Mouse (Mus musculus) limb, embryonic 12.5 days (tissue): ENCODE data around the gene Kiss1. TPM values are rescaled to one million over a fixed set of nuclear protein-coding genes. Genes with fewer than 3 reads are reported as not detected.
A peak's percentile ranks its signal among the peaks of the same experiment; 100 is the strongest.
"Not testable (repeated sequence)": the region's sequence is repeated elsewhere in the genome, so short reads cannot be mapped to it uniquely, and the experiment has no call there.

Experiments used
- ATAC-seq: fragments of 200-750 bp; cut with Nextera tagmentation; 2 replicates; pipeline ENCODE4 v1.8.0; 2017; ENCODE audit warnings: low read depth, moderate TSS enrichment; ENCODE audit not compliant: insufficient number of reproducible peaks, insufficient read depth, low FRiP score, low TSS enrichment
- H3K27ac ChIP-seq: fragments of 300-500 bp; sonication (generic); 2 replicates; pipeline ENCODE4 v1.5.1; 2016; ENCODE audit warnings: mild to moderate bottlenecking, moderate library complexity
- H3K27me3 ChIP-seq: fragments of 300-500 bp; sonication (generic); 2 replicates; pipeline ENCODE4 v1.6.1; 2016; ENCODE audit warnings: mild to moderate bottlenecking, moderate library complexity
- H3K36me3 ChIP-seq: fragments of 300-500 bp; sonication (generic); 2 replicates; pipeline ENCODE4 v1.6.1; 2016; ENCODE audit warnings: mild to moderate bottlenecking, moderate library complexity
- H3K4me1 ChIP-seq: fragments of 300-500 bp; sonication (generic); replicated peaks from 2 replicates; pipeline ENCODE4 v1.6.1; 2016
- H3K4me2 ChIP-seq: fragments of 300-500 bp; sonication (generic); 2 replicates; pipeline ENCODE4 v1.6.1; 2016; ENCODE audit warnings: mild to moderate bottlenecking, moderate library complexity
- H3K4me3 ChIP-seq: fragments of 300-500 bp; sonication (generic); replicated peaks from 2 replicates; pipeline ENCODE4 v1.5.1; 2016; ENCODE audit warnings: mild to moderate bottlenecking
- H3K9ac ChIP-seq: fragments of 300-500 bp; sonication (generic); replicated peaks from 2 replicates; pipeline ENCODE4 v1.6.1; 2016; ENCODE audit warnings: mild to moderate bottlenecking, moderate library complexity
- H3K9me3 ChIP-seq: fragments of 300-500 bp; sonication (generic); 2 replicates; pipeline ENCODE4 v1.6.1; 2016; ENCODE audit warnings: mild to moderate bottlenecking, moderate library complexity
- WGBS: fragments of 180-500 bp; shearing (Covaris S2); methylation state at CpG from one replicate; pipeline ENCODE4 v1.1.7; 2016; 5-methylcytosine and 5-hydroxymethylcytosine counted together
- polyA plus RNA-seq: library from polyadenylated mRNA; unstranded; fragments of >200 nt; fragmentation: Nextera tagmentation; extraction: Ambion mirVana; gene quantifications from 2 replicates; pipeline ENCODE4 v1.2.1, GENCODE M21; 2016

The Kiss1 gene
- polyA plus RNA-seq, 1 experiment from 2014 or later, result not detected

DNA sequence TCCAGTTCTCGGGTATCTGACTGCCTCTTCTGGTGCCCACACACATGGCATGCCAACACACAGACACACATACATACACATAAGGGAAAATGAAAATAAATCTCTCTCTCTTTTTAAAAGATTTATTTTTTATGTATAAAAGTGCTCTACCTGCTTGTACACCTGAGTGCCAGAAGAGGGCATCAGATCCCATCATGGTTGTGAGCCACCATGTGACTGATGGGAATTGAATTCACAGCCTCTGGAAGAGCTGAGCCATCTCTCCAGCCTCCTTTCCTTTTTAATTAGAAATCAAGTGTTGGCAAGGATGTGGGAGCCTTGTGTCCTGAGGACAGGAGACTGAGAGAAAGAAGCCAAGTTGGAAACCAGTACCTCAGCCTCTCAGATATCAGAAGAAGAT is 4.5 kb upstream of the Kiss1 start:
- no peaks in the 10 kb centered on the region for H3K4me1 ChIP-seq
- 70% methylated on average over 1 of the region's 1 CpGs for WGBS
- peaks cover 5% of the 10 kb centered on the region; the same call in 1 of the 2 replicates for H3K27me3 ChIP-seq
- no peak overlapping the region for H3K4me3 ChIP-seq
- no peak overlapping the region for H3K9ac ChIP-seq
- no peak for ATAC-seq
- no peaks in the 10 kb centered on the region for H3K36me3 ChIP-seq
- no peak overlapping the region for H3K27ac ChIP-seq
- H3K9me3 ChIP-seq, result no peaks in the 10 kb centered on the region
- H3K4me2 ChIP-seq, result no peak overlapping the region

DNA sequence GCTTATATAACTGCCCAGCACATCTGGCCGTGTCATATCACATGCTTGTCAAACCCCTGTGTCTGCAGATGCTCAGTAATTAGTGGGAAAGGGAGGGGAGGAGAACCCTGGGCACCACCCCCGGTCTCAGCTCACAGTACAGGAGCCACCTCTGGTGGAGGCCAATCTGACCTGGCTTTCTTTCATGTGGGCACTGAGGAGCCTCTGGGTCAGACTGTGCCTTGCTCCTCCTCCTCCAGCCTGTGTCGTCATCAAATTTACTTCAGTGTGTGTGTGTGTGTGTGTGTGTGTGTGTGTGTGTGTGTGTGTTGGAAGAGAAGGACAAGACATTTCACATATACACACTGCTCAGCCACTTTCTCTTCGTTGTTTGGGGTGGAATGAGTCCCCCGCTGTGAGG is 1.7 kb downstream of the Kiss1 start:
- 28% methylated on average over 5 of the region's 5 CpGs for WGBS

DNA sequence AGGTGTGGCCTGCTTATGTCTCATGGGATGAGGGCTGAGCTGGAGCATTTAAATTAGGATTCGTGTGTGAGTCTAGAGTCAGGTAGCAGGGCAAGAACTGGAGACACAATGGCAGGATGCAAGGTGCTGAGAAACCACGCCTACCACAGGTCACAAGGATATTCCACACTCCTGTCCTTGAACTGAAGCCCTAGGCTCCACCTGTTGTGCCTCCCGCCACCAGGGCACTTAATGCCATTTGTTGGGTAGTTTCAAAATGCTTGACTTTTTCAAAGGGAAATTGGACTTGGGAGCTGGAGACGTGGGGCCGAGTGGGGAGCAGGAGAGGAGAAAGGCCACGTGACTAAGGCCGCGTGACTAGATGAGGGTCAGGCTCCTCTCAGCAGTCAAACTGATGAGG is 4.3 kb downstream of the Kiss1 start:
- no peaks in the 10 kb centered on the region for H3K36me3 ChIP-seq
- no peak for ATAC-seq
- 77% methylated on average over 8 of the region's 8 CpGs for WGBS
- no peak overlapping the region for H3K4me2 ChIP-seq
- peaks cover 15% of the 10 kb centered on the region for H3K4me1 ChIP-seq
- H3K9me3 ChIP-seq, result no peaks in the 10 kb centered on the region
- no peak overlapping the region for H3K9ac ChIP-seq
- no peak overlapping the region for H3K27ac ChIP-seq
- no peak overlapping the region for H3K4me3 ChIP-seq
- H3K27me3 ChIP-seq, result peaks cover 39% of the 10 kb centered on the region

More for the DNA sequence above, 1.7 kb downstream of the Kiss1 start:
- H3K9ac ChIP-seq, result no peak overlapping the region
- no peak overlapping the region for H3K4me2 ChIP-seq
- H3K4me3 ChIP-seq, result no peak overlapping the region
- H3K27ac ChIP-seq, result no peak overlapping the region
- H3K9me3 ChIP-seq, result no peaks in the 10 kb centered on the region
- no peaks in the 10 kb centered on the region for H3K36me3 ChIP-seq
- no peak for ATAC-seq
- H3K4me1 ChIP-seq, result 0 out of 2 replicates have a peak, but pooled peaks cover 7% of the 10 kb centered on the region
- peaks cover 15% of the 10 kb centered on the region for H3K27me3 ChIP-seq

DNA sequence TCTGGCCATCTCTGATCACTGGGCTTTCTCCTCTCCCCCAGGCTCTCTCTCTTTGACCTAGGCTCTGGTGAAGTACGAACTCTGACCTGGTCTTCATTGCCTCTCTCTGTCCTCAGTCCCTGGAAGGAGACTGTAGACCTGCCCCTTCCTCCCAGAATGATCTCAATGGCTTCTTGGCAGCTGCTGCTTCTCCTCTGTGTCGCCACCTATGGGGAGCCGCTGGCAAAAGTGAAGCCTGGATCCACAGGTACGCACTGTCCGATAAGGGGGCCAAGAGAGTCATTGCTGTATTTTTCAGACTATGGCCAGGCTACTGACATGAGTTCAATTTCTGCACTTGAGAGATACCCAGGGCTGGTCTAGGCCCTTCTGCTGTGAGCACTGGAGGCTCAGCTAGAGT is 5.4 kb downstream of the Kiss1 start:
- WGBS, result 63% methylated on average over 5 of the region's 5 CpGs

DNA sequence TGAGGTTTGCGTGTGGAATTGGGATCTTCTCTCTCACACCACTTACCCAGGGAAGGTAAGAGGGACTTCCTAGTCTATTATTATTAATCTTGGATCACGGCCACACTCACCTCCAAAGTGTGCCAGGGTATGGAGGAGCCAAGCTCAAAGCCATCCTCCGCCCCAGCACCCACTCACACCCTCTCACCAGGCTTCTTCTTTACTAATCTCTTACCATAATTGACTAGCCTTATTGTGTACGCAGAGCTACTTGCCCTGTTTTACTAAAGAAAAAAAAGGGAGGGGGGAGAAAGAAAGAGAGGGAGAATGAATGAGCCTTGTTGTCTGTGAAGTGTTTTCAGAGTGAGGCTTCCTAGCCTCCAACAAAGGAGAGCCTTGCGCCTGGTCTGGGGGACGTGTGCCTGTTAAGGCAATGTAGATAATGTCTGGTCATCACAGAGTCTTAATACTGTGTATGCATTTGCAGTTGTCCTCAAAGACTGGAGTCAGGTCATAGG is 6.7 kb downstream of the Kiss1 start:
- H3K4me3 ChIP-seq, result no peak overlapping the region
- no peak overlapping the region for H3K9ac ChIP-seq
- H3K4me1 ChIP-seq, result peaks cover 9% of the 10 kb centered on the region
- no peak for ATAC-seq
- H3K4me2 ChIP-seq, result no peak overlapping the region
- H3K9me3 ChIP-seq, result no peaks in the 10 kb centered on the region
- H3K27me3 ChIP-seq, result peaks cover 53% of the 10 kb centered on the region
- H3K36me3 ChIP-seq, result no peaks in the 10 kb centered on the region
- H3K27ac ChIP-seq, result no peak overlapping the region
- 83% methylated on average over 6 of the region's 6 CpGs for WGBS

More for the DNA sequence above, 5.4 kb downstream of the Kiss1 start:
- peaks cover 15% of the 10 kb centered on the region for H3K4me1 ChIP-seq
- no peak overlapping the region for H3K4me2 ChIP-seq
- H3K27ac ChIP-seq, result no peak overlapping the region
- H3K27me3 ChIP-seq, result peaks cover 48% of the 10 kb centered on the region
- no peak for ATAC-seq
- H3K9me3 ChIP-seq, result no peaks in the 10 kb centered on the region
- H3K36me3 ChIP-seq, result no peaks in the 10 kb centered on the region
- no peak overlapping the region for H3K9ac ChIP-seq
- H3K4me3 ChIP-seq, result no peak overlapping the region

DNA sequence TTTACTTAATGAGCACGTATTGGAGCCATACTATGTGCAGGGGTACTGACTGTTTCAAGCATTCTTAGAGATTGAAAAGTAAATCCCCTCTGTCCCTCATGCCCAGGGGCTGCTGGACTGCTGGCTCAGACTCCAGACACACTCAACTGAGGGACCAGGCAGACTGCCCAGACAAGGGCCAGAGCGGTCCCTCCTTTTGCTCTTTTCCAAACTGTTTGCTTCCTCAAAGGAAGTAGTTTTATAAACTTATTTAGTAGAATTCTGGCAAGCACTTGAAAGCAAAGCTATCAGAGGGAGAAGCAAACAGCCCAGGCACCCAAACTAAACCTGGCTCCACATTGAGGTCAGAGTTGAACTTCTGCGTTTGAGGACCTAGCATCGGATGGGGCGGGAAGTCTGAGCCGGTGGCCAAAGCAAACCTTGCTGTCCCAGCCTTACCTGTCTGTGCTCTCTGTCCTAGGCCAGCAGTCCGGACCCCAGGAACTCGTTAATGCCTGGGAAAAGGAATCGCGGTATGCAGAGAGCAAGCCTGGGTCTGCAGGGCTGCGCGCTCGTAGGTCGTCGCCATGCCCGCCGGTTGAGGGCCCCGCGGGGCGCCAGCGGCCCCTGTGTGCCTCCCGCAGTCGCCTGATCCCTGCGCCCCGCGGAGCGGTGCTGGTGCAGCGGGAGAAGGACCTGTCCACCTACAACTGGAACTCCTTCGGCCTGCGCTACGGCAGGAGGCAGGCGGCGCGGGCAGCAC is 7.4 kb downstream of the Kiss1 start:
- ATAC-seq, result no peak
- 7% methylated on average over 34 of the region's 34 CpGs for WGBS
- peaks cover 8% of the 10 kb centered on the region for H3K4me1 ChIP-seq
- peak overlapping the region; percentile 49; the same call in 1 of the 2 replicates for H3K9ac ChIP-seq
- no peaks in the 10 kb centered on the region for H3K36me3 ChIP-seq
- H3K4me2 ChIP-seq, result peak overlapping the region; percentile 71
- H3K27me3 ChIP-seq, result peaks cover 53% of the 10 kb centered on the region
- H3K27ac ChIP-seq, result no peak overlapping the region
- peak overlapping the region; percentile 38 for H3K4me3 ChIP-seq
- no peaks in the 10 kb centered on the region for H3K9me3 ChIP-seq

DNA sequence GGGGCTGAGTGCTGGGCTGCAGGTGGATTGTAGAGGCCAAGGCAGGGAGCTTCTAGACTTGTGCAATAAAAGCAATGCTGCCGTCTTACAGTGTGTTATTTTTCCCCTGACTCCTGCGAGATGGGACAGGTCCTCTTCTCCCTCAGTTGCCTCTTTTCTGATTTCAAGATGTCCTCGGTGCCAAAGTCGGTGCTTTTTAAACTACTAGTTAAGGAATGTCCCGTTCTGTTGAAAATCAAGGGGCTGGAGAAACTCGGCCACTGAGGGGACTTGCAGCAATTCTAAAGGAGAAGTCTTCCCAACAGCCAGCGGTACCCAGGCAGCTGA is 7.9 kb downstream of the Kiss1 start:
- H3K4me1 ChIP-seq, result peaks cover 8% of the 10 kb centered on the region
- 29% methylated on average over 7 of the region's 7 CpGs for WGBS
- no peak for ATAC-seq
- peaks cover 53% of the 10 kb centered on the region for H3K27me3 ChIP-seq
- H3K4me3 ChIP-seq, result peak overlapping the region; percentile 38
- H3K27ac ChIP-seq, result no peak overlapping the region
- no peaks in the 10 kb centered on the region for H3K36me3 ChIP-seq
- H3K9me3 ChIP-seq, result no peaks in the 10 kb centered on the region
- H3K4me2 ChIP-seq, result peak overlapping the region; percentile 71
- H3K9ac ChIP-seq, result peak overlapping the region; percentile 49; the same call in 1 of the 2 replicates

DNA sequence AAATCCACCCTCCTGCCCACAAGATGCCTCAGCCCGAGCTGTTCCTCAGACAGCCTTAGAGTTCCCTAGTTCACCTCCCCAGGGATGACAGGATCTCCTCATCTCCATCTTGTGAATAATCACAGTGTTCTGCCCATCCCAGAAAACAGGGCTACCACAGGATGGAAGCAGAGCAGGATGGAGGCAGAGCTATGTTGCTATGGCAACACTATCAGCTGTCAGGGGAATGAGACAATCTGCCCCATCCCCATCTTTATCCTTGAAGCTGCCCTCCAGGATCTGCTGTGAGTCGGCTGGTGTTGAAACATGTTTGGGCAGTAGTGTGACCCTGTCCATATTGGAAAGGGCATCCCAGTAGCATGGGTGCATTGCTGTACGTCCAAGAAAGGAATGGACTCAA is 9.5 kb downstream of the Kiss1 start:
- H3K36me3 ChIP-seq, result no peaks in the 10 kb centered on the region
- peaks cover 53% of the 10 kb centered on the region for H3K27me3 ChIP-seq
- no peaks in the 10 kb centered on the region for H3K9me3 ChIP-seq
- no peak for ATAC-seq
- H3K4me3 ChIP-seq, result no peak overlapping the region
- WGBS, result 69% methylated on average over 3 of the region's 3 CpGs
- H3K9ac ChIP-seq, result no peak overlapping the region
- H3K27ac ChIP-seq, result no peak overlapping the region
- peaks cover 8% of the 10 kb centered on the region for H3K4me1 ChIP-seq
- no peak overlapping the region for H3K4me2 ChIP-seq

DNA sequence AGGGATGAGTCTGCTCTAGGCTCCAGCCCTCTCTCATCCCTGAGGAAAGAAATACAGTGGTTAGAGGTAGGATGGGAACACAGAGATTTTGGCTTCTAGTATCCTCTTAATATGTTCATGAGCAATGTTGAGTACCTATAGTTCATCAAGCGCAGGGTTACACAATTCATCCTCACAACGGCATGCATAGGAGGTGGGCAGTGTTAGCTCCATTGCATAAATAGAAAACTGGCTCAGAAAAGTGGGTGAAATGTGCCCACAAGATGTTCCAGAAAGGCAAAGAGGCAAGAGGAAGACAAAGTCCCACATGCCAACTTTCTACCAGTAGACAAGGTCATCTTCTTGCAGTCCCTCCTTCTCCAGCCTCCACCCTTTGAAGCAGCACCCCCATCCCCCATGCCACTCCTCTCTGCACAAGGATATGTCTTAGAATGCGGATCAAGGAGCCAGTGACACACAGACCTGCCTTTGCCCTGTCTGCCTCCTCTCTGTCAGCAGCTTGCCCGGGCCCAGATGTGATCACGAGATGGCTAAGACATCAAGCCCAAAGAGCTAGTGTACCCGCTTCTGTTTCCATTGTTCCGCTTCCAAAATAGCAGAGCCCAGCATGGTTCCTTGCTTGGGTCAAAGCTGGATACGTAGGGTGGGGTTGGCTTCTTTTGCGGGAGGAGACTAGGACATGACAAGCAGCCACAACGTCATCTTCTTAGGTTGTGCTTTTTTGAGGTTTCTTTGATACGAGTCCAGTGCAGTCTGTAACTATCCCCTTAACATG is 11.2 kb downstream of the Kiss1 start:
- Histone ChIP-seq H3K36me3 (no peaks in the 10 kb centered on the region), H3K4me3 (no peak overlapping the region), H3K27ac (no peak overlapping the region), H3K4me2 (no peak overlapping the region), H3K4me1 (peaks cover 8% of the 10 kb centered on the region), H3K9ac (no peak overlapping the region), H3K27me3 (peaks cover 43% of the 10 kb centered on the region), H3K9me3 (no peaks in the 10 kb centered on the region)
- 90% methylated on average over 11 of the region's 11 CpGs for WGBS
- no peak for ATAC-seq

DNA sequence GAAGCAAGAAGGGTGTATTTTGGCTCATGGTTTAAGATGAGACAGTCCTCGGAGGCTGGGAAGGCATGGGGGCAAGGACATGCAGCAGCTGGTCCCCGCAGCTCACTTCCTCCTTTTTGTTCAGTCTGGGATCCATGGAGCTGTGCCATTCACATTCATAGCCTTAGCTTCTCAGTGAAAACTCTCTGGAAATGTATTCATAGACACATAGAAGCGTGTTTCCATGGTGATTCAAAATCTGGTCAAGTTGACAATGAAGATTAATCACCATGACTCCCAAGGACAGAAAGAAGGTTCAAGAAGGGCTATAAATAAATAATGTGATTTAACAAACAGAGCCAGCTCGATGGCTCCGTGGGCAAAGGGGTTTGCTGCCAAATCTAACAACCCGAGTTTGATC is 12.3 kb downstream of the Kiss1 start:
- H3K4me2 ChIP-seq, result no peak overlapping the region
- no peak overlapping the region for H3K27ac ChIP-seq
- H3K9me3 ChIP-seq, result no peaks in the 10 kb centered on the region
- WGBS, result 89% methylated on average over 6 of the region's 6 CpGs
- peaks cover 32% of the 10 kb centered on the region for H3K27me3 ChIP-seq
- H3K36me3 ChIP-seq, result no peaks in the 10 kb centered on the region
- peaks cover 8% of the 10 kb centered on the region for H3K4me1 ChIP-seq
- no peak overlapping the region for H3K9ac ChIP-seq
- no peak overlapping the region for H3K4me3 ChIP-seq
- no peak for ATAC-seq

DNA sequence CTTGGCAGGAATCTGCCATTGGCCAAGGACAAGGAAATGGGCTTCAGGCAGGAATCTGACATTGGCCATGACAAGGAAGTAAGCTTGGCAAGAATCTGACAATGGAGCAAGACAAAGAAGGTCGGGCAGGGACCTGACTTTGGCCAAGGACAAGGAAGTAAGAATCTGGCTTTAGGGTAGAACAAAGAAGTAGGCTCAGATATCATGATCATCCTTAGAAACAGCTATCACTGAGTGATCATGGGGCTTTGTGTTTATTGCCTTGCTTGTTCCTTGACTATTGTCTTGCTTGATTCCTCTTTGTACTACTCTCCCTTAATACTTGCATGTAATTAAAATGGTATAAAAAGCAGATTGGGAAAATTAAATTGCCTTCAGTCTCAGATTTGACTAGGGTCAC is 18.7 kb downstream of the Kiss1 start:
- 73% methylated on average over 1 of the region's 1 CpGs for WGBS
- H3K9me3 ChIP-seq, result not testable (repeated sequence)

More for the DNA sequence above, 18.7 kb downstream of the Kiss1 start:
- H3K4me2 ChIP-seq, H3K27ac ChIP-seq, H3K27me3 ChIP-seq, H3K9ac ChIP-seq, H3K4me1 ChIP-seq, H3K4me3 ChIP-seq, ATAC-seq, H3K36me3 ChIP-seq: not testable (repeated sequence)
